Mouse (Mus musculus) NIH3T3 (cell line): ENCODE data around the gene H2-M10.6.
A peak's percentile ranks its signal among the peaks of the same experiment; 100 is the strongest.

Source experiments
- DNase-seq: peaks from one replicate; pipeline ENCODE4 v3.0.0-alpha.2; 2012; ENCODE audit warnings: low read depth

The H2-M10.6 gene

DNA sequence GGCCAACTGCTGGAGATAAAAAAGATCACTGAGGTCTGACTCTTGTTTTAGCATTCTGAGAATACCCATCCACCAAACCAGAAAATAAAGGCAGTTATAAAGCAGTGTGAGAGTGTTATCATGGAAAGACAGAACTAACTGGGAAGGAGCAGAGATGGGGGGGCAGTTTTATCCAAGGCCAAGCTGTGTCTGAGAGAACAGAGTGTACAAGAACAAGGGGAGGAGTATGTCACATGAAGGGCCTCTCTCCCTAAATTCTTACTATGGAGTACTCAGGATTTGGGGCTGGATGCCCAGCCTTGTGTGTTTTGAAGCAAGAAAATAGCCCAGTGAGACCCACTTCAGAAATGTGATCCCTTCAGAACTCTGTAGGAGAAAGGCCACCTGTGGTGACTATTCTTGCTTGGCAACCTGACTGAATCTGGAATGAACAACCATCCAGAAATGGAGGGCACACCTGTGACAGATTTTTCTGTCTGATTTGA is 29.0 kb downstream of the H2-M10.6 start:
- no peak for DNase-seq

DNA sequence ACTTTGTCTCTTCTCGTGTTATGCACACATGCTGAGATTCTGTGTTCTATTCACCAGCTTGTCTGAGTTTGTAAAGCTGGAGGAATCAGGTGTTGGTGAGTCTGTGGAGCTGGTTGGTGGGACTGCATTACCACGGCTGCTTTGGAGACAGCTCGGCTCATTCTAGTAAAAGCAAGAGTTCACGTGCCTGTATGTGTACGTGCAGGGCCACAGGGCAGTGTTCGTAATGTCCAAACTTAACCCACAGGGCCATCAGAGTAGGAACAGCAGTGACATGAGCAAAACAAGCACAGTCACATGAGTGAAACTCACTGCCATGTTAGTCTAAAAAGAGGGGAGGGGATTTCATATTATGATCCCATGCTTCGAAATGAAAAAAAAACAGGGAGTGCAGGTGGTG is 31.7 kb downstream of the H2-M10.6 start:
- no peak for DNase-seq

DNA sequence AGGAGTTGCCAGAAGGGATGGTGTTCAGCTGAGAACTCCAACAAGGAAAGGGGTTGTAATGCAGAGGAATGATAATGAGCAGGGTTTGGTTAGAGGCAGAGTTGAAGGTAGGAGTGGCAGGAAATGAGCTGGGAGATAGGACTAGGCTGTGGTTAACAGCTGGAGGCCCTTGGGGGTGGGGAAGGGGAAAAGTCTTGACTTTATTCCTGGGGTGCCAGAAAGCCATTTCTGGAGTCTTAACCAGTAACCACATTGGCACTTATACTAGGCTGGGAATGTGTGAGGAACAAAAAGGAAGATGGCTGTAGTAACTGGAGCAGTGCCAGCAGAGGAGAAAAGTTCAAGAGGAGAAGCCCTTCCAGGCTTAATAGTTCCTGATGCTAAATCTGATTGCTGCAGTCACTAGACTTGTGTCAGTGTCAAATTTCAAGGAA is 32.3 kb downstream of the H2-M10.6 start:
- DNase-seq = peak; percentile 17

DNA sequence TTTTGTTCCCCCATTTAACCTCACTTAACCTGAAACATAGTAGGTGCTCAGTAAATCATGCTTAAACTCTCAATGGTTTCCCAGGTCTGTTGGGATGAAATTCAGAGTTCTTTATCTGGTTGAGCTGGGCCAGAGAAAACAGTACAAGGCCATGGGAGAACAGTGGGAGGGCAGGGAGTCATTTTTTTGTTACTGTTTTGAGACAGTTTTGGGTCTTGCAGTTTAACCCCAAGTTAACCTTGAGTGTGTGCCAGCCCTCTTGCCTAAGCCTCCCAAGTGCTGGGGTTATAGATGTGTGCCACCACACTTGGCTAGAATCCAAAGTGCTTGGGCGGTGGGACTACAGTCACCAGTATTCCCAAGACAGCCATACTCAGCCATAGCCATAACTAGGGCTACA is 32.8 kb downstream of the H2-M10.6 start:
- DNase-seq = no peak

DNA sequence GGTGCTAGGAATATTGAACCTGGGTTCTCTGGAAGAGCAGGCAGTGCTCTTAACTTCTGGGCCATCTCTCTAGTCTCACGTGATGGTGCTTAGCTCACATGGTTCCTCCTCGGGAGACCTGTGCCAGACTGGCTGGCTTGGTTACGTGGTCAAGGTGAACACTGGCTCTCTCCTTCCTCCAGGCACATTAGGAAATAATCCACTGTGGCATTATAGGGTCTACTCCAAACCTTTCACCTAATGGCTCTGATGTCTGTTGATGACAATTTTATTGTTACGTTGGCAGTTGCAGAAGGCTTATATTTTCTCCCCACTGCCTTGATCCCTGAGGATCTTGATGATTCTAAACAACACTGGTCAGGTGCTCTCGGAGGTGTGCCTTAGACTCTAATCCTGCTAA is 36.9 kb downstream of the H2-M10.6 start:
- DNase-seq = no peak

DNA sequence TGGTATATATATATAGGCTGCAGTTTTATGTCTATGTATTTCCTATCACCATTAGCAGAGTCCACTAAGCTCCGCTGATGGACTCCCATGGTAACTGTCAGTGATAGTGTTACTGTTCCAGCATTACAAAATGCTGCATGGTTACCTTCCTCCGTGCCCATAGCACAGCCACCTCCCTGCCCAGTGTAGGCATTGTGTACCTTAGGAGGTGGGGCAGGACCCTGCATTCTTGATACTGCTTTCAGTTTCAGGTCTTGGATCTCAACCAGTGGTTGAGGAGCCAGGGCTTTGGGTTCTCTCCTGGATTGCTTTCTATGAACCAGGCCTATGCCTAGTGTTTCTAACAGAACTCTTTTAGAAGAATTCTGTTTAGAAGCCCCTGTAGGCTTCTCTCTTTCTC is 38.0 kb downstream of the H2-M10.6 start:
- no peak for DNase-seq

DNA sequence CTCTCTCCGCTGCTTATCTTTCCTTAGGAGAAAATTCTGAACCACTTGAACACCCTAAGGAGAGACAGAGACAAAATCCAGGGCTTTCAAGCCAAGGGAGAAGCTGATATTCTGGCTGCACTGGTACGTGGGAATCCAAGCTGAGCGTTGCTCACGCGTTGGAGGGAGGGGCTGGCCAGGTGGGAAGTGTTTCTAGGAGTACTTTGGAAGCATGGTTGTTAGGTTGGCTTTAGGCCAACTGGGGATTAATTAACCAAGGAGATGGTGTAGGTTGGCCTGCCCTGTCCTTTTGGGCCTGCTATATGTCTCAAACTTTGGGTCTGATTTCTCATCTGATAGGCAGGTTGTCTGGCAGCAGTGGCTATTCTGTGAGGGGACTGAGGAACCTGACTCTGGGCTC is 39.2 kb downstream of the H2-M10.6 start:
- no peak for DNase-seq

DNA sequence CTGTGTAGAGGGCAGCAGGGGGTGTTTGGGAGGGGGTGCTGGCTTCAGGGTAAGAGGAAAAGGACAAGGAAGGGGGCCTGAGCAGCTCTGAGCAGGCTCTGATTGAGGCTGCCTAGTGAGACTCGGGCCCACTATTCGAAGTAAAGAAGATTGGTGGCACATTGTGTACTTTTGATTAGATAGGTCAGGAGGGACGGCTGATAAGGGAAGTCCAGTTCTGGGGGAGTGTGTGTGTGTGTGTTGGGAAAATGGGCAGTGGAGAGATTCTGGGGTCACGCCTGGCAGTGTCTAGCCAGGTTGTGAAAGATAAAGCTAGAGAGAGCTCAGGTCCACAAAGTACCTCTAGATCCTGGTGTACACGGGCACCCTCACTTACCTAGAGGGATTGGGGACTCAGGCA is 39.7 kb downstream of the H2-M10.6 start:
- no peak for DNase-seq

DNA sequence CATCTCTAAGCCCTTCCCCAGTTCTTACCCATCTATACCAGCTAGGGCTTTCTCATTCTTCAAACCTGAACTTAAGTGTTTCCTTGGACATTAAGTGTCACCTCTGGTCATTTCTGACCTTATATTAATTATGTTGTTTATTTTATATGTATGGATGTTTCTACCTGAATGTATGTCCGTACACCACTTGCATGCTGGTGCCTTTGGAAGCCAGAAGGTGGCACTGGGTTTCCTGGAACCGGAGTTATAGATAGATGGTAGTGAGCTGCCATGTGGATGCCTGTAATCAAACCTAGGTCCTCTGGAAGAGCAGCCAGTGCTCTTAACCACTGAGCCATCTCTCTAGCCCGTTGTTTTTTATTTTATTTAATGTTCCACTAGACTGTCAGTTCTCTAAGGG is 43.5 kb downstream of the H2-M10.6 start:
- no peak for DNase-seq

DNA sequence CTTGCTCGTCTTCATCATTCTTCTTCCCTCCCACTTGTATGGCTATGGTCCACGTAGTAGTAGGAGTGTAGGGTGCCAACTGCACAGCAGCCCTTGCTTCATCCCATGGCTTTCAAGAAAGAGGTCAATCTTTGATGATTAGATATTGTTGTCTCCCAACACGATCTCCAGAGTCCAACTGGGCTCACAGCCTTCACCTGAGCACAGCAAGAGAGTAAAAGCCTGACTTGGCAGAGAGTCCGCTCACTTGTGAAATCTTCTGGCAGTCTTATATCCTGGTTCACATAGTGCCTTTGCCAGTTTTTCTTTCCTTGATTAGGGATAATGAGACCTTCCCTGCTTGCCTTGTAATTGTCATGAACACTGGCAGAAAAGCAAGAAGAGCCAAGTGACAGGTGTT is 44.3 kb downstream of the H2-M10.6 start:
- no peak for DNase-seq

DNA sequence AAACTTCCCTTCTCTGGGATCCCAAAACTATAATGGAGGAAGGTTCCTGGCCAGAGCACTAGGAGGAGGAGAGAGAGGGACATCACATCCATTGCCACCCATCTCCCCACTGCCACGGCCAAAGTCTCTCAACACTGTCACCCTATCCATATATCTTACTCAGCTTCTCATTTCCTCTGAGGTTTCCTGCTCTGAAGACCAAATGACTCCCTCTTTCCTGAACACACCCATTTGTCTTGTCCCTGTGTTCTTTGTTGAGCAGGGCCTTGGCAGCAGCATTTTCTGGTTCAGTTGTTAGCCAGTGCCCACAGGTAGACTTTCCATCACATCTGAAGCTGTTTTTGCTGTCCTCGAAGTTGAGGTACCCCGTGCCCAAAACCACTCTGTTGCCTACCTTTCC is 46.2 kb downstream of the H2-M10.6 start:
- DNase-seq = no peak

DNA sequence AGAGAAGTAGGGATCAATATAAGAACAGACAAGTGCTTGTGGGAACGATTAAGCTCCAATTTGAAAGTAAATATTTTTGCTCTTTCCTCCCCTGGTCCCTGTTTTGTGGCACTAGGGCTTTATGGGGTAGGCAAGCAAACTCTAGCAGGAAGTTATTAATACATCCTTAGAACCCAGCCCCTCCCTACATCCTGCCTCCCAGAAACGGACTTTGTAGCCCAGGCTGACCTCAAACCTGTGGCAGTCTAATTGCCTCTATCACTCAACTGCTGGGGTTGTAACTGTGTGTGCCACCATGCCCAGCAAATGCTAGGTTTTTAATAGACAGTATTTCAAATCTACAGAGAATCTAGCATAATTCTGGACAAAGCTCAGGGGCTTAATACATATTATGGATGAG is 49.7 kb downstream of the H2-M10.6 start:
- no peak for DNase-seq
